Mouse (Mus musculus) right cerebral cortex, postnatal 36 days (tissue): ENCODE data around the gene Kat2b.
"Not testable (repeated sequence)": the region's sequence is repeated elsewhere in the genome, so short reads cannot be mapped to it uniquely, and the experiment has no call there.

Experiments used
- DNase-seq, 2 experiments: peaks; one replicate each; pipeline ENCODE4 v3.0.0; 2022; ENCODE audit warnings: low spot score in 2 of 2, mixed read lengths in 1 of 2

Kat2b gene

GRCm38 (mm10) chr17:53659230-53659629, 92.6 kb downstream of the Kat2b start:
- no peak for DNase-seq

DNA sequence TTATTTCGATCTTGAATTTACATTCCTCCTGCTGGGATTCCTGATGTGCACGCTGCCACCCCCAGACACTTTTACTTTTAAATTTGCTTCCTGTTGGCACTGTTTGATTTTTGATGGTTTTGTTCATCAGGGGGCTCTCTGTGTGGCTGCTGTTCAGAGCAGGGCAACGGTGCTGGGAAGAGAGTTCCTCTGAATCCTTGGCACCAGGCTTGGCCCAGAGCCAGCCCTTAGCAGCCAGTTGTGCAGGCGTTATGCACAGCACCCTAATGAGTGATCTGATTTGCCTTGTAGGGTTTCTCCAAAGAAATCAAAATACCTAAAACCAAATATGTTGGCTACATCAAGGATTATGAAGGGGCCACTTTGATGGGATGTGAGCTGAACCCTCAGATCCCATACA, 93.1 kb downstream of the Kat2b start:
- peak; percentile 11 to 18 for DNase-seq

DNA sequence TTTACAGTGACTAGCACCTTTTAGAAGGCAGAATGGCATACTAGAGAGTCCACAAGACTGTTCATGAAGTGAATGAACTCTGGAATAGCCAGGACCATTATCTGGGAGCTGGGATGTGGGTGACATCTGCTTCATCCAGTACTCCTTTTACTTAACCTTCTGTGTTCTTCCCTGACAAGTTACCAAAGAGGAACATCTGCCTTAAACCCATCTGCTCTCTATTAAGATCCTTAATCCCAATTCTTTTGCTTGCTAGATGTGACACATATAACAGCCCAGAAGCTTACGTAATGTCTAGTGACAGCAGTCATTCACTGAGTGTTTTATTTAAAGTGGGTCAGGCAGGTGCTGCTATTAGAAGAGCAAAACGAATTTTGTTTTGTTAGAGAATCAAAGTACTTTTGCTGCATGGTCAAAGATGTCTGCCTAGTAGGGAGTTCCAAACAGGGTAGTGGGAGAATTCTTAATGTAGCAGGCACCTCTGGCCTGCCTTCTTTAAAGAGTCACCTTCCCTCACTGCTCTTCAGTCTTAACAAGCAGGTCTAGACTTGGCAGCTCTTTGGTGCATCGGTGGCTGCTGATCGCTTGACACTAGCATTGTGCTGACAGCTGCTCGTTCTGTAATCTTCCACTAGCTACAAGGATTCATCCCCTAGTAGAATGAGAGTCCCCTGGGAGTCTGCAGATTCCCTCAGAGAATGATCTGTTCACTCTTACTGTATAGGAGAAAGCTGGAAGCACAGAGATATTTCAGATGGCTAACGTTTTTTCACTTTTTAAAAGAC, 94.6 kb downstream of the Kat2b start:
- DNase-seq, result no peak

GRCm38 (mm10) chr17:53664267-53664666, 97.6 kb downstream of the Kat2b start:
- DNase-seq, result no peak

- DNase-seq, result no peak
Measured at GRCm38 (mm10) chr17:53664703-53665382, 98.2 kb downstream of the Kat2b start.

GRCm38 (mm10) chr17:53670453-53670852, 103.8 kb downstream of the Kat2b start:
- no peak for DNase-seq

DNA sequence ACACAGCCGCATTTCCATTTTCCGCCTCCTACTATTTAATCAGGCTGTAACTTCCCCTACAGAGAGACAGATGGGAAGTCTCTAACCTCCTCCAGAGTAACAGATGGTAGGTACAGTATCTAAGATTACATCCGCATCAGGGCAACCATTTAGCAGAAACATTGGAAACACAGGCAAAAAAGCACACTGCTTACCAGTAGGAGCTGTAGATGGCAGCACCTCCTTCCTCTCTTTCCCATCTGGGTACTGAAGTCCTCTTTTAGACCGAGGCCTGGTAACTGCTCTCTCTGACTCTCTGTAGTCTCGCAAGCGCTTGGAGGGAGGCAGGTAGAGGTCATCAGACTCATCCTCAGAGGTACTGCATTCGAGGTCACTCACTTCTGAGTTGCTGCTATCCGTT, 112.1 kb downstream of the Kat2b start:
- DNase-seq, result peak; percentile 28 to 42

DNA sequence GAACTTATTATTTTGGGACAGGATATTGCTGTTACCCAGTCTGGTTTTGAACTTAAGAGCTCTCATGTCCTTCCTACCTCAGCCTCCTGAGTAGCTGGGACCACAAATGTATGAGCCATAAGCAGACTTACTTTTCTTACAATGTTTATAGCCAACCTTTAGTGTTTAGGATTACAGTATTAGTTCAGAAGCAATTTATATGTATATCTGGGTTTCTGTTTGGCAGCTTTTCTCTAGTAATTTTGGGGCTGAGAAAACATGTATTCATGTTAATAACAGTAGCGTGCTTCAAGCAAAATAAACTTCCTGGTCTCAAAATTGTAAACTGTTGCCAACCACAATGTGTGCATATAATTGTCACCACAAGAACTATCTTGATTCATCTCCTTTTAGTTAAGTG, 121.7 kb downstream of the Kat2b start:
- no peak for DNase-seq

DNA sequence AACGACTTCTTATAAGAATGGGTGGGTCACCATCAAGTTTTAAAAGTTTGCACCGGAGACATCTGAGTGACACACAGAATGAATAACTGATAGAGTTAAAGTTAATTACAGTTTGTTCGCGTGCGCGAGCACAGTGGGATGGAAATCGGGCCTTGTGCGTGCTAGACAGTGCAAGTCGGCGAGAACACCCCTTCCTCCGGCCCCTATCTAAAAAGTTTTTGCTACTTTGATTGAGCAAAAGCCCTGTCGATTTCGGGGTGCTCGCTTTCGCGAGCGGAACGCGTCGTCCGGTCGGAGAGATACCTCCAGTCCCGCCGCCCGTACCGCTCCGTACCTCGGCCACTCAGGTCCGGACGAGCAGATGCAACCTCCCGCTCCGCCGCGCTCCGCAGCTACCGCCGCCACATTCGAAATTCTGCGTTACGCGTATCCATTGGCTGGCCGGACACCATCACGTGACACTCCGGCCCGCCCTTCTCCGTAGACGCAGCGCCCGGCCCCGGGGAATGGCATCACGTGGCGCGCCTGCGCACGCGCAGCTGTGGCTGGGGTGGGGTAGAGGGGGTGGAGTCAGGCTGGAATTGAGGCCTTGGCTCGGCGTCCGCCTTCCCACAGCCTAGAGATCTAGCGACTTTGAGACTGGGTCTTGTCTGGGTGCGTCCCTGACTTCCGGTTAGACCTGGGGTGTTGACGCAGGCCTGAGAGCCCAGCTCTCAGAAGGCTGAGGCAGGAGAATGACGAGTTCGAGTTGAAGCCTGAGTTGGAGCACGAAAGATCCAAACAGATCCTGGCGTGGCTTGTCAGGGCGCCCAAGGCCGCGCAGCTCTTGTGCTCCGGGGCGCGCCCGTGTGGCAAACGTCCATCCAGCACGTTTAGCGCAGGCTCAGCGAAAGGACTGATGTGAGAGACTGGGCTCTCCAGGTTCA, 122.5 kb downstream of the Kat2b start, which contains the start of gene Sgo1:
Gene Sgo1 (minus strand): TSS at position 457 of the 926 bp plus-strand sequence.
- peak; percentile 92 for DNase-seq

DNA sequence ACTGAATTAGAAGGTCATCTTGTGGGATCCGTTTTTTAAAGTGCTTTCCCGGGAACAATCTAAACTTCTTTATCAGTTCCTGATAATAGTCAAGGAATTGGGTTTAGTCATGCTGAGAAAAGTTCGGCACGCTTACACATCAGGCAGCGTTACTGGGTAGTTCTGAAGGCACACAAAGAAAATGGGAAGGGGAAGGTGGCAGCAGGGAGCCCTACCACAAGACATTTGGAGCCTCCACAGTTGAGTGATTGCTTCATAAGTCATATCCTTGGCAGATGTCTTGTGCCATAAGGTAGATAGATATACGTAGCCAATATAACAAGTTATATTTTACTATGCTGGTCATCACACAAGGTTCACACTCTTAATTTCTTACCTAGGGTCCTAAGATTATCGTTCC, 123.3 kb downstream of the Kat2b start:
- no peak for DNase-seq

DNA sequence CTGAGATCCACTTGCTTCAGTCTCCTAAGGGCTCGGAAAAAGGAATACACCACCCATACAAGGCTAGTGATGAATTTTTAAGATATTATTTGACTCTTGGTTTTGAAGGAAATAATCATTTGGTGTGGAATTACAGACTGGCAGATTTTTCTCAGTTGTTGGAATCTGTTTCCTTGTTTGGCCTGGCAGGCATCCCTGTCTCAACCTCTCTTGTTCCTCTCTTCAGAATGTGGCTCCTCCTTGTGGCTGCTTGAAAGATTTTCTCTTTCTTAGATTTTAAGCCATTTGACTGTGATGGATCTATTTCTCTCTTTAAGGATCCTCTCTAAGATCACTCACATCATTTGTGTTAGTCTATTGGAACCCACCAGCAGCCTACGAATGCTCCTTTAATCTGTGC, 127.4 kb downstream of the Kat2b start:
- DNase-seq, result no peak

- DNase-seq, result not testable (repeated sequence)
Measured at GRCm38 (mm10) chr17:53697521-53697920, 130.9 kb downstream of the Kat2b start.

DNA sequence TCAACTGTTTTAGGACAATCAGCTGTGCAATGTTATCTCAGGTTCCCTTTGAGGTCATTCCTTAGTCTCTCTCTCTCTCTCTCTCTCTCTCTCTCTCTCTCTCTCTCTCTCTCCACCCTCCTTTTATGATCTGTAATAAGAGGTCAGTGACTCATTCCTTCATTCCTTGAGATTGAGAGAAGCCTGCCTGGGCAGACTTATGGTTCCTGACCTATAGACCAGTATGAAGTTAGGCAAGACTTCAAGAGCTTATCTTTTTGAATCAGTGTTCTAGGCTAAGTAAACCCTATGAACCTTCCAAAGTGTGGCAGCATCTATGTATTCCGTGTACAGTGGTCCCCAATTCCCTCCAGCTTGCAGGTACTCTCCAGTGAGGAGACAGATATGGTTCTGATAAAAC, 147.8 kb downstream of the Kat2b start:
- DNase-seq, result no peak

GRCm38 (mm10) chr17:53715161-53715560, 148.5 kb downstream of the Kat2b start:
- DNase-seq, result not testable (repeated sequence)

DNA sequence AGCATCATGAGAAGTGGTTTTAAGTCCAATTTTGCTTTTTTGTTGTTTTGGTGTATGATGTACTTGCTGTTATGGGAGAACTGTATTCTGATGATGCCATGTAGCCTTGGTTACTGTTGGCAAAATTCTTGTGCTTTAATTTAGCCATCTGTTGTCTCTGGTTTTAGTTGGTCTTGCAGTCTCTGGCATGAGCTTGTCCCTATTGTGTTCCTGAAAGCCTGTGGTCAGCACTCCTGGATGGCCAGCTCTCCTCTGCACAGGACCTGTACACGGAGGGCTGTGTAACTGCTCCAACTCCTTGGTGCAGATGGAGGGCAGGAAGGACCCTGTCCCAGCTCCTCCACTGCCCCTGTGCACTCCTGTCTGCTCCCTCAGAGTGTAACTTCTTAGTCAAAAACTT, 151.8 kb downstream of the Kat2b start:
- DNase-seq, result no peak

- not testable (repeated sequence) for DNase-seq
Measured at GRCm38 (mm10) chr17:53718916-53719315, 152.3 kb downstream of the Kat2b start.
